Mouse (Mus musculus): Measurements from ENCODE around the gene Ddx11. TPM values are rescaled to one million over a fixed set of nuclear protein-coding genes. Genes with fewer than 3 reads are reported as not detected.
A peak's percentile ranks its signal among the peaks of the same experiment; 100 is the strongest.

The Ddx11 gene
- total RNA-seq, 2 experiments from 2014 or later = 0.38 to 1.5 TPM

- peak overlapping the region; percentile 97 for H3K4me3 ChIP-seq
- DNase-seq = no peak
- no peak for TF ChIP-seq CTCF (IDR thresholded peaks at IDR 0.05)
- H3K27ac ChIP-seq = peak overlapping the region; percentile 98
- intact Hi-C loops (cut with DNase I) = loop anchor here (2.0 to 10.0 kb wide), 4 partner anchors 24 to 486 kb away; partner anchors contain the start of genes Ankrd12 and Vapa
These were observed 22.5 kb upstream of the Ddx11 start for GRCm38 (mm10) chr17:66100566-66101379.

DNA sequence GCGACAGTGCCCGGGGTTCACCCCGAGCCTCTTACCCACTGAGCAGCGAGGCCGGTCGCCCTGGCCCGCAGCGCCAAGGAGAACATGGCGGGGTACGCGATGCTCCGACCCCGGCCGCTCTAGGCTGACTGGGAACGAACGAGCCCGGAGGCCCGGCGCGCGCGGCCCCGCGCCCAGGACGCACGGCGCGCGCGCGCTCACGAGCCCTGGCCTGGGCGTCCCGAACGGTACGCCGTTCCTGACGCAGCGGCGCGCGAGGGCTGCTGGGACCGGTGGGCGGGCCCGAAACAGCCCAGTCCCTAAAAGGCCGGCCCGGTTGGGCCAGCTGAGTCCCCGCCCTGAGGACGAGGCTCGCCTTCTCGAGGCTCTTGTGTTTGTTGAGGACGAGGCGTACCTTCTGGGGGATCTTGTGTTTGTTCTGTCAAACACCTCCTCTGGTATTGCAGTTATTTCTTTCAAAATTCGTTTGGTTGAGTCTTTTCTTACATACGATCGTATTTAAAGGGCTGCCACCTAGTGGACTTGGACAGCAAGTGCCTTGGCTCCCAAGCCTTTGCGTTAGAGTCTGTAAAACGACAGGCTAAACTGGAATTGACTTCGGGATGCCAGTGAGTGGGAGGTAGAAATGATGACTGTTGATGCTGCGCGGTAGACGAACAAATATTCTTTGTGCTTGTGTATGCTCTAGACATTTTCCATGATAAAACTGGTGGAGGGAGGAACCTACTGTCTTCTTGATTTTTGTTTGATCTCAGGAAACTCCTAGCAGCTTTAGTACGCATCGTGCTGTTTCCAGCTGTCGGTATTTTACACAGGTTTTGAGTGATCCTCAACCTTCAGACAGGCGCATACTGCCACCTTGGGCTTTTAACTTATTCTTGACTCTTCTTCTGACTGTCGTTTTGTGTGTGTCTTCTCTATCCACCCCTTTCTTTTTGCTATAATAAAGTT lies 21.7 kb upstream of the Ddx11 start, which contains the start of gene Ndufv2:
Gene Ndufv2, minus strand, starts transcription at position 180 of the 951 bp plus-strand sequence.
- H3K27ac ChIP-seq = peak within 1 kb of the TSS; percentile 98
- peak; percentile 89 for TF ChIP-seq CTCF (IDR thresholded peaks at IDR 0.05)
- H3K4me3 ChIP-seq = peak within 1 kb of the TSS; percentile 97
- intact Hi-C loops (cut with DNase I) = loop anchor here (2.0 to 10.0 kb wide), 4 partner anchors 25 to 487 kb away; partner anchors contain the start of genes Ankrd12 and Vapa
- peak; percentile 97 for DNase-seq

DNA sequence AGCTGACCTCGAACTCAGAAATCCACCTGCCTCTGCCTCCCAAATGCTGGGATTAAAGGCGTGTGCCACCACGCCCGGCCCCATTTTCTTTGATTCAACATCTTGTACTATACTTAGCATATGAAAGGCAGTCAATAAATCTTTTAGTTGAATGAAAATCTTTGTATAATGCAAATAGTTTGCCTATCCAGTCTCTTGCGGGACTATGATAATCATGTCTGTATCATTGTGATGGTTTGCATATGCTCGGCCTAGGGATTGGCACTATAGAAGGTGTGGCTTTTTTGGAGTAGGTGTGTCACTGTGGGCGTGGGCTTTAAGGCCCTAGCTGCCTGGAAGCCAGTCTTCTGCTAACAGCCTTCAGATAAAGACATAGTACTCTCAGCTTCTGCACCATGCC lies 19.2 kb upstream of the Ddx11 start:
- no peak for DNase-seq
- H3K27ac ChIP-seq = no peak overlapping the region
- no peak overlapping the region for H3K4me3 ChIP-seq
- intact Hi-C loops (cut with DNase I) = loop anchor here (5.0 to 10.0 kb wide), 3 partner anchors 222 to 489 kb away; partner anchors contain the start of gene Vapa
- no peak for TF ChIP-seq CTCF (IDR thresholded peaks at IDR 0.05)

DNA sequence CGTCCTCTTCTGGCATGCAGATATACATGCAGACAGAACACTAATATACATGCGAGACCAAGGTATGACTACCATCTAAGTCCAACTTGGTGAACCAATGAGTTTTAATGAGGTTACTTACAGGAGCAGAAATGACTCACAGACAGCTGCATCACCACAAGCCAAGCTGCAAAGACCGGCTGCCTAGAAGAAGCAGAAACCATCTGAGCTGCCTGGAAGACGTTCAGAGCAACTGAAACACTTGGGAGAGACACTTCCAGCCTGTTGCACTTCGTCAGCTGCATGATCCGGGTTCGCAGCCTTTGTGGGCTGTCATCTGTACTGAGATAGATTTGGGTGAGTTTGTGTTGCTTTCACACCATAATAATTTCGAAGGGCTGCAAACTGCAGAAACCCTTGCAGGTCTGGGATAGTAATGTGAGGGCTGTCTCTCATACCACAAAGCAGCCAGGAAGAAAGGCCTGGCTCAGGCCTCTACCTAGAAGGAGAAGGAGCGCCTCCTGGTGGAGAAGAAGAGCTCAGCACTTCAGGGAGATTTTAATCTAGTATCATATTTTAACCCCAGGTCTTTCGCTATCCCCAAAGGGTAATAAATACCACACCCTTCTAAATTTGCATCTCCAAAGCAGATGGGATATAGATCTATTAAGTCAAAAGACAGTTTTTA lies 16.6 kb upstream of the Ddx11 start:
- Histone ChIP-seq H3K27ac (no peak overlapping the region), H3K4me3 (no peak overlapping the region; the same call in 1 of the 2 replicates)
- intact Hi-C loops (cut with DNase I) = loop anchor here (1.0 to 10.0 kb wide), 4 partner anchors 154 to 492 kb away; partner anchors contain the start of genes Twsg1 and Vapa
- peak; percentile 67 for DNase-seq
- TF ChIP-seq CTCF (IDR thresholded peaks at IDR 0.05) = peak; percentile 98

DNA sequence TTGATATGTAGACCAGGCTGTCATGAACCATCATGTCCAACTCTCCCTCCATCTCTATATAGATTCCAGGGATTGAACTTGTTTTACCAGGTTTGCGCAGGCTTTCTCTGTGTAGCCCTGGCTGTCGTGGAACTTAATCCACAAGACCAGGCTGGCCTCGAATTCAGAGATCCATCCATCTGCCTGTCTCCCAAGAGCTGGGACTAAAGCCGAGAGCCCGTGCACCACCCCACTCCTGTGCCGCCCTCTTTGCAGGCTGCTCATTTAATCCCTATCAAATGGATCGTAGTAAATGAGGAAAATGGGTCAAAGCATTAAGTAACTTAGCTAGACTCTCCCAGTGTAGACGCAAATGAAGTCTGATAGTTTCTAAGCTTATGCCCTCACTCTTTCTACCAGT lies 15.9 kb upstream of the Ddx11 start:
- no peak for DNase-seq
- intact Hi-C loops (cut with DNase I) = loop anchor here (1.0 to 10.0 kb wide), 4 partner anchors 155 to 493 kb away; partner anchors contain the start of genes Twsg1 and Vapa
- no peak for TF ChIP-seq CTCF (IDR thresholded peaks at IDR 0.05)
- H3K4me3 ChIP-seq = no peak overlapping the region
- H3K27ac ChIP-seq = no peak overlapping the region

DNA sequence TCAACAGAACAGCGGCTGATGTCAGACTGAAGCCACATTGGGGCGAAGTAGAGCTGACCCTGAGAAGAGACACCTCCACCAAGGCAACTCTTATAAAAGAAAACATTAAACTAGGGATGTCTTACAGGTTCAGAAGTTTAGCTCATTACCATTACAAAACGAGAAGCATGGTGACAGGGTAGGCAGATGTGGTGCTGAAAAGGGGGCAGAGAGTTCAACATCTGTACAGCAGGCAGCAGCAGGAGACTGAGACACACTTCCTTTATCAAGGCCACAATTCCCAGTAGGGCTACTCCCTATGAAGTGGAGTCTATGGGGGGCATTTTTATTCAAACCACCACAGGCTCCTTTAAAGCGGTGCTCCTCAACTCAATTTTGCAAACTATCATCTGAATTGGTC lies 15.1 kb upstream of the Ddx11 start:
- no peak for TF ChIP-seq CTCF (IDR thresholded peaks at IDR 0.05)
- intact Hi-C loops (cut with DNase I) = loop anchor here (5.0 to 10.0 kb wide), 3 partner anchors 156 to 493 kb away; partner anchors contain the start of genes Twsg1 and Vapa

GRCm38 (mm10) chr17:66110746-66111145 lies 12.6 kb upstream of the Ddx11 start:
- no peak for DNase-seq
- H3K4me3 ChIP-seq = peak overlapping the region; percentile 90
- intact Hi-C loops (cut with DNase I) = no loop called here
- peak overlapping the region; percentile 92 for H3K27ac ChIP-seq
- TF ChIP-seq CTCF (IDR thresholded peaks at IDR 0.05) = no peak

More for the DNA sequence above, 15.1 kb upstream of the Ddx11 start:
- no peak for DNase-seq
- no peak overlapping the region for H3K27ac ChIP-seq
- no peak overlapping the region for H3K4me3 ChIP-seq

DNA sequence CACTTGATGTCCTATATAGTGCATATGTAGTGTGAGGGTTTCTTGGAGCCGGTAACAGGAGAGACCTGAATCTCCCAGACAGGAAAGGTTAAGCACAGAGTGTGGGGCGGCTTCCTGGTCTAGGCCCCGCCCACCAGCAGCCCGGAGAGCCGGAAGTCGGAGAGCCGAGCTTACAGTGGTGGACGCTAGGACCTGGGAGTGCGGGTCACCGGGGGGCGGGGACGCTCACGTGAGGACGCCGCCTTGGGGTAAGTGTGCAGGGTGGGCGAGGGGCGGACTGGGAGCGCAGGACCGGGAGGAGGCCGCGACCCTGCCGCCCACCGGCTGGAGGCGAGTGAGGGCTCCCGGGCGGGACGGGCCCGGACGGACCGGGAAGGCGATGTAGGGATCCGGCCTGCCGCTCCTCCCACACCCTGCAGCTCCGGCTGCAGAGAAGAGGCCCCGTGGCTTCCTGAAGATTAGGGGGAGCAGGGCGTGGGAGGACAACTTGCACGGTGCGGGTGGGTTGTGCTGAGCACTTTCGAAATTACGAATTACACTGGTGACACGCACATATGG lies 11.8 kb upstream of the Ddx11 start, which contains the start of gene Washc1:
Gene Washc1, plus strand, starts transcription at position 144 of the 558 bp plus-strand sequence.
- peak within 1 kb of the TSS; percentile 92 for H3K27ac ChIP-seq
- DNase-seq = peak; percentile 93
- peak within 1 kb of the TSS; percentile 90 for H3K4me3 ChIP-seq
- TF ChIP-seq CTCF (IDR thresholded peaks at IDR 0.05) = peak; percentile 8; the same call in 1 of the 2 replicates
- intact Hi-C loops (cut with DNase I) = no loop called here

- no peak for DNase-seq
- Histone ChIP-seq H3K27ac (peak overlapping the region; percentile 92), H3K4me3 (peak overlapping the region; percentile 90)
- no peak for TF ChIP-seq CTCF (IDR thresholded peaks at IDR 0.05)
- intact Hi-C loops (cut with DNase I) = no loop called here
These were observed 11.2 kb upstream of the Ddx11 start for GRCm38 (mm10) chr17:66112166-66112565.

- DNase-seq = no peak
- no peak for TF ChIP-seq CTCF (IDR thresholded peaks at IDR 0.05)
- no peak overlapping the region for H3K27ac ChIP-seq
- H3K4me3 ChIP-seq = no peak overlapping the region
- intact Hi-C loops (cut with DNase I) = no loop called here
These were observed 4.3 kb upstream of the Ddx11 start for GRCm38 (mm10) chr17:66118991-66119390.

GRCm38 (mm10) chr17:66120701-66121100 lies 2.6 kb upstream of the Ddx11 start:
- intact Hi-C loops (cut with DNase I) = no loop called here
- TF ChIP-seq CTCF (IDR thresholded peaks at IDR 0.05) = no peak
- Histone ChIP-seq H3K4me3 (no peak overlapping the region), H3K27ac (no peak overlapping the region)
- DNase-seq = no peak
